Mouse (Mus musculus) kidney, adult 18-20 months (tissue): Measurements from ENCODE around the gene Fam57b.

Experiments
- DNase-seq: peaks from one replicate; pipeline ENCODE4 v3.0.0; 2021

The Fam57b gene

DNA sequence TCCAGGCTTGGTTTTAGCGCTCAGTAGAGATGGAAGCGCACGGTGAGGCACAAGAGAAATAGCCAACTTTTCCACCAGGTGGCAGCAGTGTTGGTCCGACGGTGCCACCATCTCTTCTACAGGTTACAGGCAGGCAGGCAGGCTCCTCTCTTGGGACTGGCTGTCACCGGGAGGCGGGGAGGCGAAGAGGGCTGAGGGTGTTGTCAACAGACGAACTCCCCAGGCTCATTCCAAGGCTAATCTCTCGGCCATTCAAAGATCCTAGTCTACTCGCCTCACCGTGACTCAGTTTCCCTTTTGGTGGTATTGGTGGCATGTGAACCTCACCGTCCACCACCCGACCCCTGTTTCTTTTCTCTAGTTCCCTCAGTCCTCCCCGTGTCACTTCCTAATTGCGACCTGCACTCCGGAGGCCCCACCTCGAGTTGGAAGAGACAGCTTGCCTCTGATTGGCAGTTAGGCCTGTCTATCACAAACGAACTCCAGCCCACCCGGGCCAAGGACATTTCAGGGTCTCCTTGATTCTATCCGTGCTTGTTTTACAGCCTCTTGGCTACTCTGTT is 34.6 kb downstream of the Fam57b start:
- peak; percentile 83 for DNase-seq

- no peak for DNase-seq
Measured at GRCm38 (mm10) chr7:126833294-126833693, 35.8 kb downstream of the Fam57b start.

- DNase-seq = no peak
Measured at GRCm38 (mm10) chr7:126843276-126843675, 45.8 kb downstream of the Fam57b start.

GRCm38 (mm10) chr7:126845516-126845915 is 48.0 kb downstream of the Fam57b start:
- DNase-seq = no peak

GRCm38 (mm10) chr7:126847116-126847420 is 49.6 kb downstream of the Fam57b start, which contains the start of gene Doc2a:
Gene Doc2a, plus strand, starts transcription at chr7:126847416.
- no peak for DNase-seq

GRCm38 (mm10) chr7:126847421-126848398 is 50.2 kb downstream of the Fam57b start:
- DNase-seq = no peak

DNA sequence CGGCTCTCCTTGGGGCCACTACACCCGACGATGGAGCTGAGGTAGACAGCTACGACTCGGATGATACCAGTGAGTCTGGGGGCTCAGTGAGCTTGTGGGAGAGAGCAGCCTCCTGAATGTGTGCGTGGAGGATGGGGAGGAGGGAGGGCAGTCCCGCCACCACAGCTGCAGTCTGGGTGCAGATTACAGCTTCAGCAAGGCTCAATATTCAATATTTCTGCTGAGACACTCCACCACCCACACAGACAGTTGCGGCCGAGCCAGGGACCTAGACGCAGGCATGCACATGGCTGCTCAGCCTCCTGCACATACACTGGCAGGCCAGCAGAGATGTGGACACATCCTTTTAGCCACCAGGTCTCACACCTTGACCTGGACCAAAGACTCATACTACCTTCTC is 51.3 kb downstream of the Fam57b start:
- no peak for DNase-seq

- DNase-seq = no peak
Measured at GRCm38 (mm10) chr7:126850161-126850560, 52.7 kb downstream of the Fam57b start.

DNA sequence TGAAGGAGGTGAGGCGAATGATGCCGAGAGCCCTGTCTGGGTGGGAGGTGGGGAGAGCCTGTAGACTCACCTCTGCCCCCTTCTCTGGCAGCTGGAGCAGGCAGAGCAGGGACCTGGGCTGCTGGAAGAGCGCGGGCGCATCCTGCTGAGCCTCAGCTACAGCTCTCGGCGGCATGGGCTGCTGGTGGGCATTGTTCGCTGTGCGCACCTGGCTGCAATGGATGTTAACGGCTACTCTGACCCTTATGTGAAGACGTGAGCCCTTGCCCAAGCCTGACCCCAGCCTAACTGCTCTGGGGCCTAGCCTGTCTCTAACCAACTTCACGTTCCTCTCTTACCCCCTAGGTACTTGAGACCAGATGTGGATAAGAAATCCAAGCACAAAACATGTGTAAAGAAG is 53.7 kb downstream of the Fam57b start:
- no peak for DNase-seq

DNA sequence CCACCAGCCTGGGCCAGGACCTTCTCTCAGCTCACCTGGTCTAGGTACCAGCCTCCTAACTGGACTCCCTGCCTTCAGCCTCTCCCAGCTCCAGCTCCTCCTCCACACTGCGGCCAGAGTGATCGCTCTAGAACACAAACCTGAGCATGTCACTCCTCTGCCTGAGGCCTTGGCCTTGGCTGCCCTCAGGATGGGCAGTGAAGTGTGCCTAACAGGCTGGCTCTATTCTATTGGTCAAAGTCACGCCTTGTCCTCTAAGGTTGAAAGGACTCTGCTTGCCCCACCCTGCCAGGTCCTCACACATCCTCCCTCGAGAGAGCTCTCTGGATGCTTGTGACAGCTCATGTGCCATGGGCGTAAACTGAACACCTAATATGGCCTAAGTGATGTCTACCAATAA is 56.0 kb downstream of the Fam57b start:
- DNase-seq = peak; percentile 70

DNA sequence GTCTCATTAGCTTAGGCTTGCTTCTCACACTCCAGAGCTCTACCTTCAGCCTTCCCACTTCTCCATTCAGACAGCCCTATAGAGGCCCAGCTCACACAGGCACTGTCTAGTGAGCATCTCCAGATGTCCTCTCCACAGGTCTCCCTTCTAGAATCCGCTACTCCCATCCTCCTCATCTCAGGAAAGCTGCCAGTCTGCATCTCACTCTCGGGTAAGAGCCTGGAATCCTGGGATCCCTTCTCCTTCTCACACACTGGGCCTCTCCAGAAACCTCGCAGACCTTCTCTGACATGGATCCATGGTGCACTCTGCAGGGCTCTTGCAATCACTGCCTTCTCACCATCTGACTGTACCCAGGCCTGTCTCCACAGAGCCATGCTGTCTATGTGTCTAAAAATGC is 58.2 kb downstream of the Fam57b start:
- DNase-seq = no peak

- no peak for DNase-seq
Measured at GRCm38 (mm10) chr7:126856741-126857420, 59.4 kb downstream of the Fam57b start.

- DNase-seq = no peak
Measured at GRCm38 (mm10) chr7:126860987-126861386, 63.5 kb downstream of the Fam57b start.

- peak; percentile 97 for DNase-seq
Measured at GRCm38 (mm10) chr7:126861429-126862130, 64.1 kb downstream of the Fam57b start, which contains the start of gene Hirip3. Gene Hirip3, plus strand, starts transcription at chr7:126861972.

DNA sequence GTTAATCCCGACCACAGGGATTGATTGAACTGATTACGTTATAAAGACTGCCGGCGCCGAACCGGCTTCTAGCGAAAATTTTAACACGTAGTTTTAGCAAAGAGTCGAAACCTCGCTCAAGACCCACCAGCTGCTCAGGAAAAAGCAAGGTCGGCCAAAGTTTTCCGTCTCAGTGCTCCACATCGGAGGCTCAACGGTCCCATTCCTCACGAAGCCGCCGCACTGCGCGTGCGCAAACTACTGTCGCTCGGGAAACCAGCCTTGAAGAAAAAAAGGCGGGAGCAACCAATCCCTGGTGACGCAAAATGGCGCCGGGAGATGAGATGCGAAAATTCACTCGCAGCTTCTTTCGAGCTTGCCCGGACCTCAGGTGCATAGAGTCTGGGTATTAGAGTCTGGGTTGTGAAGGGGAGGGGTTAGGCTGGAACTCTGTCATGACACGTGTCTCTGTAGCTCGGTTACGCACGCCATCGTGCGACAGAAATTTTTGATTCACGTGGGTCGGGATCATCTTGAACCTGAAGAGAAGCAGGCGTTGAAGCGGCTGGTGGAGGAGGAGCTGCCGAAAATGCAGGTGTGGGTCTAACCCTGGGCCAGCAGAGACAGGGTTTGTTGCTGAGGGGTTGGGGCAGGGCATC is 64.8 kb downstream of the Fam57b start, which contains the start of gene Ino80e:
Gene Ino80e, minus strand, starts transcription at position 231 of the 638 bp plus-strand sequence.
- peak; percentile 96 for DNase-seq

- DNase-seq = no peak
Measured at GRCm38 (mm10) chr7:126863791-126864190, 66.3 kb downstream of the Fam57b start.

DNA sequence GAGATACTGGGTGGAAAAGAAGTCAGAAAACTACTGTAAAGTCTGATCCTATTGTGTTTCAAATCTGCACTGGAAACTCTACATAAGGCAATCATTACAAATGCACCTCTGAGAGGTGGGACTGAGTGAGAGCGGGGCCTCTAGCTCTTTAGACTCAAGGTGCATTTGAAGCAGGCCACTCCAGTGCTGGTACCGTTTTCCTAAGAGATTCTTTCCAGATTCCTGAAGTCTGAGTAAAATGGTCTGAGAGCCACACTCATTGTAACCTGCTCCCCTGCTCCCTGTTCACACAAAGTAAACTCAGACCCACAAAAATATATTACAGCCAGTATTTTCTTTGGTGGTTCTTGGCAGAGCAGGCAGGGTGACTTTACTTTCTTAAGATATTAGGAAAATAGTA is 70.1 kb downstream of the Fam57b start:
- no peak for DNase-seq

DNA sequence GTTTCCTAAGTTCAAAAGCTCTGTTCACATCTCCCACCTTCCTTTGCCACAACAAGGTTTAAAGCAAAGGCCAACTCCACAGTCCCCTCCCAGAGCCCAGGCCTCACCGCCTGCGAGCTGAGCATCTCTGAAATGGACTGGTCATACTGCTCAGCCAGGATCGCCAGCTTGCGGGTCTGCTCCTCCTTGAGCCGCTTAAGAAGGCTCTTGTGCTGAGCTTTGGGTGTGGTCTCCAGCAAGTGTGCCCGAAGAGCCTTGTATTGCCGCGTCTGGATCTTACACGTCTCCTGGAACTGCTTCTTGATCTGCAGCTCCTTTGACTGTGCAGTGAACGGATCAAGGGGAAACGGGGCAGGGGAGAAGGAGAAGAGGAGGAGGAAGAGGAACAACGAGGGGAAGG is 70.5 kb downstream of the Fam57b start:
- DNase-seq = no peak

GRCm38 (mm10) chr7:126869780-126870519 is 72.5 kb downstream of the Fam57b start:
- no peak for DNase-seq

DNA sequence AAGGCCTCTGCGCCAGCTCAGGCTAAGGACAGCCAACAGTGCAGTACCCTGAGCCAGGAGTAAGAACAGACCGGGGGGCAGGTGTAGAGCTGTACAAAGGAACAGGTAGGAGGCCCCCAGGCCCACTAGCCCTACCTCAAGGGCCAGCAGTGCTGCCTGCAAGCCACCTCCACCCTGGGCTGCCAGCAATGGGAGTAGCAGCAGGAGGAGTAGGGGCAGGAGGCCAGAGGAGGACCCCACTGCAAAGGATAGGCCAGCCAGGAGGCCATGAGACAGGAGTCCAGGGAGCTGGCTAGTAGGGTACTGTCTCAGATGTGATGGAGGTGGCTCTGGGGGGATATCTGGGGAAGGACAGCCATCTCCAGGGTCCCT is 73.0 kb downstream of the Fam57b start:
- no peak for DNase-seq

DNA sequence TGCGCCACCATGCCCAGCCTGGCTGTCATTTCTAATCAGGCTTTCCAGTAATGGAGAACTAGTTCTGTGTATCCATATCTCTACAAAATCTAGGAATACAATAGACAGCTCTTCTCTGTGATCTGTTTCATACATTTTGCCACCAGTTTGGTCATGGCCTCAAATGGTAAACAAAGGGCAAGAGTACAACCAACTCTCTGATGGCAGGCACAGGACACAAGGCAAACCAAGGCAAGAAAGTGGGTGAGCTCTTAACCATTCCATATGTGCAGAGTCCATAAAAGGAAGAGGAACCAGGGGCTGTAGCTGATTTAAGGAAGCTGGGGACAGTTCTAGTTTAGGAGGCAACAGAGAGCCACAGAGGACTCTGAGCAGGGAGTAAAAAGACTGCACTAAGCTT is 79.8 kb downstream of the Fam57b start:
- DNase-seq = no peak
